Mouse (Mus musculus) midbrain, embryonic 15.5 days (tissue): ENCODE measurements around the gene Psat1. TPM values are rescaled to one million over a fixed set of nuclear protein-coding genes. Genes with fewer than 3 reads are reported as not detected.
A peak's percentile ranks its signal among the peaks of the same experiment; 100 is the strongest.

Source experiments
- ATAC-seq: fragments of 200-750 bp; cut with Nextera tagmentation; replicated peaks from 2 replicates; pipeline ENCODE4 v1.8.0; 2017; ENCODE audit warnings: moderate TSS enrichment
- H3K27ac ChIP-seq: fragments of 300-500 bp; sonication (generic); 2 replicates; pipeline ENCODE4 v1.5.1; 2015; ENCODE audit warnings: mild to moderate bottlenecking, inconsistent platforms
- H3K27me3 ChIP-seq: fragments of 300-500 bp; sonication (generic); replicated peaks from 2 replicates; pipeline ENCODE4 v1.6.1; 2015; ENCODE audit warnings: inconsistent platforms
- H3K36me3 ChIP-seq: fragments of 300-500 bp; sonication (generic); replicated peaks from 2 replicates; pipeline ENCODE4 v1.6.1; 2015; ENCODE audit warnings: inconsistent platforms
- H3K4me1 ChIP-seq: fragments of 300-500 bp; sonication (generic); 2 replicates; pipeline ENCODE4 v1.6.1; 2015; ENCODE audit warnings: inconsistent platforms
- H3K4me2 ChIP-seq: fragments of 300-500 bp; sonication (generic); 2 replicates; pipeline ENCODE4 v1.6.1; 2015; ENCODE audit warnings: inconsistent platforms, mild to moderate bottlenecking, moderate library complexity
- H3K4me3 ChIP-seq: fragments of 300-500 bp; sonication (generic); 2 replicates; pipeline ENCODE4 v1.5.1; 2015; ENCODE audit warnings: mild to moderate bottlenecking, inconsistent platforms
- H3K9ac ChIP-seq: fragments of 300-500 bp; sonication (generic); 2 replicates; pipeline ENCODE4 v1.6.1; 2015; ENCODE audit warnings: mild to moderate bottlenecking, inconsistent platforms
- H3K9me3 ChIP-seq: fragments of 300-500 bp; sonication (generic); 2 replicates; pipeline ENCODE4 v1.6.1; 2016; ENCODE audit warnings: inconsistent platforms
- WGBS: fragments of 180-500 bp; shearing (Covaris S2); methylation state at CpG from one replicate; pipeline ENCODE4 v1.1.7; 2015; ENCODE audit warnings: mixed read lengths; 5-methylcytosine and 5-hydroxymethylcytosine counted together
- polyA plus RNA-seq: library from polyadenylated mRNA; unstranded; fragments of >200 nt; fragmentation: Nextera tagmentation; extraction: Ambion mirVana; gene quantifications from 2 replicates; pipeline ENCODE4 v1.2.1, GENCODE M21; 2015

Gene Psat1
- polyA plus RNA-seq: 81.5 and 95.9 TPM in 2 replicates

DNA sequence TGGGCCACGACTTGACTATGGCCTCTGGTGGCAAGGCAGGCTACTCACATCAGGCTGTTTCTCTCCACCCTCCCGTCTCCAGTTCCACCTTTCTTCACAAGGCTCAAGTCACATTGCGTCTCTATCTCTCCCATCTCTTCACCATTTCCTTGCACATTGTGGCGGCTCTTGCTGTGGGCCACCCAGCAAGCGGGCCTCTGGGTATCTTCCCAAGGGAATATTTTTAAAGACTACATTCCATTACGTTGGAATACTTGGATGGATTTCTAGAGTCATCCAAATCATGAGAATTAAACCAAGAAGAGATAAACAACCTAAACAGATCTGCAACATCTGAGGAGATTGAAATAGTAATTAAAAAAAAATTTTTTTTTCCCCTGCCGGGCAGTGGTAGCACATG lies at the start of gene Psat1:
Gene Psat1 (minus strand): TSS at position 101 of the 400 bp plus-strand sequence.
- Histone ChIP-seq H3K36me3 (no peaks in the 10 kb centered on the region), H3K9ac (no peak within 1 kb of the TSS), H3K27me3 (no peaks in the 10 kb centered on the region), H3K4me3 (no peak within 1 kb of the TSS), H3K27ac (no peak within 1 kb of the TSS), H3K9me3 (no peaks in the 10 kb centered on the region), H3K4me1 (no peaks in the 10 kb centered on the region), H3K4me2 (no peak within 1 kb of the TSS)
- 90% methylated on average over 7 of the region's 7 CpGs for WGBS
- ATAC-seq: no peak

DNA sequence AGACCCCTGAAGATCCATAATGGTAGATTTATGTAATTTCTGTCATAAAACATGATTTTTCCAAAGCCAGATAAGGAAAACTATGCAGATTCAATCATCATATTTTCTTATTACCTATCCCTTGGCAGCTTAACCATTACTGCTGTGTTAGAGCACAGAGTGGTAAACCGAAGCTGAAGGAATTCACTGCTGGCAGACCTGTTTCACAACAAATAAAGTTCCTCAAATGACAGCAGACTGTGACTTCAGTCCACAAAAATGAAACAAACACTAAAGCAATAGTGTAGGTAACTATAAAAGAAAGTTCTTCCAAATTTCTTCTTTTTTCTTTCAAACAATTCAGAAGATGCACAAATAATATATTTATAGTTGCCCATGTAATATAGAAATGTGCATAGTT lies 43.0 kb upstream of the Psat1 start:
- ATAC-seq: no peak
- 88% methylated on average over 1 of the region's 1 CpGs for WGBS
- no peak overlapping the region for H3K27ac ChIP-seq

DNA sequence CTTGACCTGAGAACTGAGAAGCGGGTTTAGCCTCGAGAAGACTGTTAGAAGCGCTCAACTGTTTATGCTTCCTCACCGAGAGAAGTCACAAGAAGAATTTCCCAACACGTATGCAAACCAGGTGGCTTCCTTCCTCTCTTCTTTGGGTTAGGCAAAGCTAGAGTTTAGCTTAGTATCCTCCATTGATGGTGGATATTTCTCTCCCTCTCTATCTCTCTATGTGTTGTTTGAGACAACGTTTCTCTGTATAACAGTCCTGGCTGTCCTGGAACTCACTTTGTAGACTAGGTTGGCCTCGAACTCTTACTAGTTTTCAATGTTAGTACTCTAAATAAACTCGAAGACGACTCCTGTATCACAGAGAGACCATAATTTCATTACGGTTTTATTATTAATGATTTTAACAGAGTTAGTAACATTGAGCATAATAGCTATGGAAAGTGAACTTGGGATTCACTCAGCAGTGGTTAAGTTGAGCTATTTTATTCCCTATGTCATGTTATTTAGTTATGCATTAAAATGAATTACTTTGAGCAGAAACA lies 38.1 kb upstream of the Psat1 start:
- Histone ChIP-seq H3K4me1 (peaks cover 27% of the 10 kb centered on the region), H3K9me3 (no peaks in the 10 kb centered on the region), H3K36me3 (no peaks in the 10 kb centered on the region), H3K9ac (peak overlapping the region; percentile 77), H3K4me3 (peak overlapping the region; percentile 82), H3K27me3 (no peaks in the 10 kb centered on the region), H3K27ac (peak overlapping the region; percentile 92), H3K4me2 (peak overlapping the region; percentile 55)
- ATAC-seq: no peak; the same call in 1 of the 2 replicates
- 29% methylated on average over 10 of the region's 10 CpGs for WGBS

More for the DNA sequence above, 43.0 kb upstream of the Psat1 start:
- Histone ChIP-seq H3K4me1 (no peaks in the 10 kb centered on the region), H3K4me2 (no peak overlapping the region), H3K27me3 (no peaks in the 10 kb centered on the region), H3K36me3 (no peaks in the 10 kb centered on the region), H3K9ac (no peak overlapping the region), H3K9me3 (no peaks in the 10 kb centered on the region), H3K4me3 (no peak overlapping the region)

DNA sequence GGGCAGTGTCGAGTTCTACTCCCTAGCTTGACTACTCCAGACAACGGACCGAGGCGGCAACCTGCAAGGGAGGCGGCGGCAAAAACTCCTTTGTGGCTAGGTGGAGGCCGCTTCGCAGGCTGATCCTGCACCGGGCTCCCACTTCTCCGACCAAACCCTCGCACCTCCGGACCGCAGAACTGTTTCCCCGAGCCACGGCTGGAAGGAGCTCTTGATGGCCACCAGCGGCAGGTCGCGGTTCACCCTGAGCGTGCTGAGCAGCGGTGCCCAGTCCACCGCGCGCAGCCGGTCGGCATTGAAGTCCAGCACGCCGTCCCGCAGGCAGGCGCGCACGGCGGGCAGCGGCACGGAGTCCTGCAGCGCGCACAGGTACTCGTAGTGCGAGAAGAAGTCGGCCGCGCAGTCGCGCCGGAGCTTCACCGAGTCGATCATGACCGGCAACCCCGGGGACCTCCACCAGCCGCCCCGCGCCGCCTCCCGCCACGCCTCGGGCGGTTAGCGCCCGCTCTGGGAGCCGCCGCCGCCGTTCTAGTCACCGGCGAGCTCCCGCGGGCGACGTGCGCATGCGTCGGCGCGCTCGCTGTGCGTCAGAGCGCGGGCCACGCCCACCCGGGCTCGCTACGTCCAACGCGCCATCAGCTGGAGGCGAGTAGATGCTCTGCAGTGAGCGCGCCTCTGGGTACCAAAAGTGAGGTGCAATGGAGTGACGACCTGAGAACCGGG lies 37.5 kb upstream of the Psat1 start, which contains the start of gene Cep78:
Gene Cep78 (minus strand): TSS at position 541 of the 723 bp plus-strand sequence.
- under 1% methylated on average over 88 of the region's 88 CpGs for WGBS
- Histone ChIP-seq H3K4me2 (peak within 1 kb of the TSS; percentile 55), H3K27ac (peak within 1 kb of the TSS; percentile 92)

DNA sequence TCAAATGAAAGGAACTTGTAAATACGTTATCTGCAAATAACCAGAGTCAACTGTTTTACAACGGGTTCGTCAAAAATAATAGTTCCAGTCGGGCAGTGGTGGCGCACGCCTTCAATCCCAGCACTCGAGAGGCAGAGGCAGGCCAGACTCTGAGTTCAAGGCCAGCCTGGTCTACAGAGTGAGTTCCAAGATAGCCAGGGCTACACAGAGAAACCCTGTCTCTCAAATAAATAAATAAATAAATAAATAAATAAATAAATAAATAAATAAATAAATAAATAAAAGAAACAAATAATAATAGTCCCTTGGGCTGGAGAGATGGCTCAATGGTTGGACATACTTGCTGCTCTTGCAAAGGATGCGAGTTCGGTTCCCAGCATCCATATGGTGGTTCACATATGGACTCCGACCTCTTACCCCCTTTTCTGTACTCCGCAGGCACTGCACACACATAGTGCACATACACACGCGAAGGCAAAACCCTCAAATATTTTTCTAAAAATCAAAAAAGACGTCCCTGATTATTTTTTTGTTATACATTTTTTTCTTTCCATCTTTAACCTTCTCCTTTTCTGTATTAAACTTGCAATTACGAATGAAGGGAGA lies 36.7 kb upstream of the Psat1 start:
- H3K4me2 ChIP-seq: peak overlapping the region; percentile 55
- H3K36me3 ChIP-seq: no peaks in the 10 kb centered on the region
- H3K9me3 ChIP-seq: no peaks in the 10 kb centered on the region
- no peak for ATAC-seq
- no peaks in the 10 kb centered on the region for H3K27me3 ChIP-seq
- H3K4me1 ChIP-seq: peaks cover 28% of the 10 kb centered on the region
- H3K27ac ChIP-seq: peak overlapping the region; percentile 92
- 50% methylated on average over 15 of the region's 15 CpGs for WGBS
- H3K9ac ChIP-seq: peak overlapping the region; percentile 77
- peak overlapping the region; percentile 82 for H3K4me3 ChIP-seq

More for the DNA sequence above, 37.5 kb upstream of the Psat1 start, which contains the start of gene Cep78:
- peak; percentile 95 for ATAC-seq
- Histone ChIP-seq H3K9me3 (no peaks in the 10 kb centered on the region), H3K9ac (peak within 1 kb of the TSS; percentile 77), H3K4me3 (peak within 1 kb of the TSS; percentile 82), H3K36me3 (no peaks in the 10 kb centered on the region), H3K27me3 (no peaks in the 10 kb centered on the region), H3K4me1 (peaks cover 28% of the 10 kb centered on the region)

DNA sequence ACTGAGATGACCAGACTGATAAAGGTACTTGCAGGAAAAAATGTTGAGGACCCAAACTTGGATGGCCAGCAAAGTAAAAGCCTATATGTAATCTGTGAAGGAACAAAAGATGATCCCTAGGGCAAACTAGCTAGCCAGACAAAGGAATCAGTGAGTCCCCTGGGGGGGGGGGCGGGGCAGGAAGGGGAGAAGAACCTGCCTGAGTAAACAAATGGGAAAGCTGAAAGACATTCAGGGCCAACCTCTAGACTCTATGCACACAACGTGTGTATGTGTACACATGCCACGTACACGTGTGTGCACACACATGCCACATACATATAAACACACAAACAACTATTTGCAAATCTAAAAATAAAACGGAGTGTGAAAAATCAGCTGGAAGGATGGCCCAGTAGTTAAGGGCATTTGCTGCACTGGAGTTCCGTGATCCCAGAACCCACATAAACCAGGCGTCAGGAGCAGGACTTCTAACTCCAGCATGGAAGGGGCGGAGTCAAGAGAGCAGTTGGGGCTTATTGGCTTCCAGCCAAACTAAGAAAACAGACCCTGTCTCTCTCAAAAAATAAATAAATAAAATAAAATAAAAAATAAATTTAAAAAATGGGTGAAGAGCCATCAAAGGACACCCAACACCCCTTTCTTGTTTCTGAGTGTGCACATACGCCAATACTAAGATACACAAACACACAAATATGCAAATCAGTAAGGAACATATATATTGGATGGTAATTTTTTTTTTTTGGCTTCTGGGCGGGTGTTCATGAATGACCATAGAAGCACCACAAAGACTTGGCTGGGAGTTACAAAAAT lies 36.0 kb upstream of the Psat1 start:
- Histone ChIP-seq H3K36me3 (no peaks in the 10 kb centered on the region), H3K27me3 (no peaks in the 10 kb centered on the region), H3K27ac (no peak overlapping the region), H3K4me3 (peak overlapping the region; percentile 82; the same call in 1 of the 2 replicates), H3K4me2 (peak overlapping the region; percentile 55), H3K9me3 (no peaks in the 10 kb centered on the region), H3K9ac (no peak overlapping the region), H3K4me1 (peaks cover 28% of the 10 kb centered on the region)
- ATAC-seq: no peak
- 35% methylated on average over 9 of the region's 10 CpGs for WGBS

DNA sequence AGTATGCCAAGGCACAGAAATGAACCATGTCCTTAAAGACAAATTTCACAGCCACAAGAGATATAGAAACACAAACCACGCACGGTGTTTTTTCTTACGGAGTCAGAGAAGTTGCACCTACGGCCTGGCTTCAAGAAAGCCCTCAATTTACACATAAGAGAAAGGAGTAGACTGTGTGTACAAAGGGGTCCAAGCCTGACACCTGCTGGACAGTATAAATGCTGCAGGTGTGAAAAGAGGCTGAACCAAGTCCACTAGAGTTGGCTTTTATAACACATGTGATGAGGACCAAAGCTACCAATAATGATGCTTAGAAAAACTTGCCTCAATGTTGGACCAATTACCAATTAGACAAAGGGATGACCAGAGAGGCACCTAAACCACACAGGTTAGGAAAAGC lies 34.7 kb upstream of the Psat1 start:
- Histone ChIP-seq H3K4me2 (peak overlapping the region; percentile 19; the same call in 1 of the 2 replicates), H3K4me3 (no peak overlapping the region), H3K27ac (no peak overlapping the region), H3K27me3 (no peaks in the 10 kb centered on the region), H3K36me3 (no peaks in the 10 kb centered on the region), H3K9me3 (no peaks in the 10 kb centered on the region), H3K4me1 (peaks cover 28% of the 10 kb centered on the region), H3K9ac (no peak overlapping the region)
- ATAC-seq: no peak
- WGBS: 41% methylated on average over 4 of the region's 4 CpGs

DNA sequence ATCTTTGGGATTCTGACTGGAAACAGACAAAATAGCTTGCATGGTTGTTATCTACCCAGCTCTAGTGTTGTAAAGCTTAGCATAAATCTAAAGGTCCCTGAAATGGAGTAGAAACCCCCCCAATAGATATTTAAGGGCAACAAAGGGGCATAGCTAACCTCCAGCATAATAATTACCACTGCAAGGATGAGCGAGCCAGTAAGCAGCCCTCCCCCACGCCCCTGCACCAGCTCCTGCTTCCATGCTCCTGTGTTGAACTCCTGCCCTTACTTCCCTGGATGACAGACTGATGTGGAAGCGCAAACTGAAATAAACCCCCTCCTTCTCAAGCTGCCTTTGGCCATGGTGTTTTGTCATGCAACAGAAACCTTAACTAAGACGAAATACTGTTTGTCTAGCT lies 26.2 kb upstream of the Psat1 start:
- no peak overlapping the region for H3K27ac ChIP-seq
- WGBS: 80% methylated on average over 4 of the region's 4 CpGs
- H3K4me1 ChIP-seq: no peaks in the 10 kb centered on the region
- H3K9ac ChIP-seq: no peak overlapping the region
- no peak overlapping the region for H3K4me2 ChIP-seq
- peaks cover 7% of the 10 kb centered on the region; the same call in 1 of the 2 replicates for H3K36me3 ChIP-seq
- no peak for ATAC-seq
- H3K9me3 ChIP-seq: no peaks in the 10 kb centered on the region
- no peaks in the 10 kb centered on the region for H3K27me3 ChIP-seq
- no peak overlapping the region for H3K4me3 ChIP-seq

DNA sequence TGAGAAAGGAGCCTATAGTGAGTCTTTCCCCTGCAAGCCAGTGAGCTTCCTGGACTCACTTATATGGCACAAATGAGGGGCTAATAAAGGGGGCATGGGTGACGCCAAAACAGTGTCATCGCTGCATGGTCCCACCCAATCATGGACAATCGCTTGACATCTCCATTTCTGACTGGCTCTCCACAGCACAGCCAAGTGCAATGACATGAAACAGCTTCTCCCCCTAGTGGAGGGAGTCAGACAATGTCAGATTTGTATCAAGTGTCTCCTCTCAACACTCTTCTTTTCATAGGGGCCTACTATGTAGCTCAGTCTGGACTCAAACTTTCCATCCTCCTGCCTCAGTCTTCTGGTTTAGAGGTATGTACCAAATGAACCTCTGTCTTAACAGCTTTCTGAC lies 17.9 kb upstream of the Psat1 start:
- 47% methylated on average over 3 of the region's 3 CpGs for WGBS
- ATAC-seq: peak; percentile 73
- H3K4me3 ChIP-seq: no peak overlapping the region
- H3K36me3 ChIP-seq: peaks cover 27% of the 10 kb centered on the region
- H3K27ac ChIP-seq: no peak overlapping the region
- H3K27me3 ChIP-seq: no peaks in the 10 kb centered on the region
- H3K4me1 ChIP-seq: no peaks in the 10 kb centered on the region
- H3K9me3 ChIP-seq: no peaks in the 10 kb centered on the region
- no peak overlapping the region for H3K4me2 ChIP-seq
- no peak overlapping the region for H3K9ac ChIP-seq

DNA sequence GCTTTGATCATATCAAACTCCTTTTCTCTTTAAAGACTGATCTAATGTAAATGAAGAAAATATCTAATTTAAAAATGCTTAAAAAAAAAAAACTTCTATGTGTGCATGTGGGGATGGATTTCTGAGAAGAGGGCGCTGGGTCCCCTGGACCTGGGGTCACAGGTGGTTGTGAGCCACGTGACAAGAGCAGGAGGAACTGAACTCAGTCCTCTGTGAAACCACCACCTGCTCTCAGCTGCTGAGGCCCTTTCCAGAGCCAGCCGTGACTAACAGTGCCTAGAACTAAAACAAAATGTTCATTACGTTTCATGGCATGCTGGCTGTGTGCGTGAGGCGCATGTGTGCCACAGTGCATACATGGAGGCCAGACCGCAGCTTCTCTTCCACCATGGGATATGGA lies 17.4 kb upstream of the Psat1 start:
- no peak overlapping the region for H3K4me2 ChIP-seq
- H3K9me3 ChIP-seq: no peaks in the 10 kb centered on the region
- H3K27ac ChIP-seq: no peak overlapping the region
- peaks cover 25% of the 10 kb centered on the region for H3K36me3 ChIP-seq
- no peaks in the 10 kb centered on the region for H3K27me3 ChIP-seq
- no peak for ATAC-seq
- no peak overlapping the region for H3K9ac ChIP-seq
- no peaks in the 10 kb centered on the region for H3K4me1 ChIP-seq
- WGBS: 93% methylated on average over 7 of the region's 7 CpGs
- H3K4me3 ChIP-seq: no peak overlapping the region

DNA sequence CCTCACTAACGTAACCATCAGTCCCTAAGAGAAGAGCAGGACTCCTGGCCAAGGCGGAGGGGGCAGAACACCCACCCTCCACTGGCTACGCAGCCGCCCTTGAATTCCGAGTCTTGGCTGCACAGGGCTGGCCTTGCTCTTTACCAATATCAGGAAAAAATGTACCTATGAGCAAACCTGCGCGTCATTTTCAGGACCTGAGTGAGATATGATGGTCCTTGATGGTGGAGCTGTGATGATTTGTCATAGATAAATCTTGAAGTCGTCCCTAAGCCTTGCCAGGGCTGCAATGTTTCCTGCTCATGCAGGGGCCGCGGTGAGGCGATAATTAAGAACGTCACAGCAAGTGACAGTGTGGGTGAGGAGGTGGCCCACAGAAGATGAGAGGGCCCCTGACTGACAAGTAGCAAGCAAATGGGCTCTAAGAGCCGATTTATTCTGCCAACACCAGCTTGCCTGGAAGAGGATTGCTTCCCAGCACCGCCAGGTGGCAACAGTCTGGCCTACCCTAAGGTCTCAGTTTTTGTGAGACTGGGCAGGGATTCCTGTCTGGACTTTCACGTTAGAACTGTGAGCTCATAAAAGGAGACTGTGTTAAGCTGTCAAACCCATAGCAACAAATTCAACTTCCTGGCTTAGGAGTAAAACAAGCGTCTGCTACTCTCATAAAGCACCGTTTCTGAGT lies 16.0 kb upstream of the Psat1 start:
- WGBS: 88% methylated on average over 17 of the region's 17 CpGs
- peaks cover 23% of the 10 kb centered on the region for H3K36me3 ChIP-seq
- ATAC-seq: no peak
- H3K4me1 ChIP-seq: no peaks in the 10 kb centered on the region
- H3K27me3 ChIP-seq: no peaks in the 10 kb centered on the region
- H3K9ac ChIP-seq: no peak overlapping the region
- no peaks in the 10 kb centered on the region for H3K9me3 ChIP-seq
- H3K4me3 ChIP-seq: no peak overlapping the region
- H3K4me2 ChIP-seq: no peak overlapping the region
- H3K27ac ChIP-seq: no peak overlapping the region
